Mouse (Mus musculus) ES-Bruce4 (cell line): ENCODE results near the gene Olfr827. TPM values are rescaled to one million over a fixed set of nuclear protein-coding genes. Genes with fewer than 3 reads are reported as not detected.

ENCODE experiments used
- H3K27ac ChIP-seq: 2 replicates; pipeline ENCODE4 v1.5.1; 2012; ENCODE audit warnings: low read length, inconsistent platforms; ENCODE audit not compliant: insufficient read depth
- H3K27me3 ChIP-seq: 2 replicates; pipeline ENCODE4 v1.6.1; 2012; ENCODE audit warnings: mild to moderate bottlenecking, low read length, inconsistent platforms; ENCODE audit not compliant: control insufficient read depth, poor library complexity, insufficient read depth, severe bottlenecking
- H3K36me3 ChIP-seq: 2 replicates; pipeline ENCODE4 v1.6.1; 2012; ENCODE audit warnings: inconsistent platforms, mild to moderate bottlenecking, low read length, moderate library complexity; ENCODE audit not compliant: control insufficient read depth, poor library complexity, insufficient read depth, severe bottlenecking
- H3K4me1 ChIP-seq: one replicate; pipeline ENCODE4 v1.8.1; 2011; ENCODE audit warnings: low read length; ENCODE audit not compliant: control insufficient read depth, insufficient read depth
- H3K4me3 ChIP-seq: 2 replicates; pipeline ENCODE4 v1.5.1; 2011; ENCODE audit warnings: low read depth, mild to moderate bottlenecking, low read length
- H3K9ac ChIP-seq: 2 replicates; pipeline ENCODE4 v1.6.1; 2012; ENCODE audit warnings: low read depth, mild to moderate bottlenecking, inconsistent platforms; ENCODE audit not compliant: poor library complexity, severe bottlenecking
- H3K9me3 ChIP-seq: replicated peaks from 2 replicates; pipeline ENCODE4 v1.6.1; 2012; ENCODE audit warnings: mild to moderate bottlenecking, low read length, inconsistent platforms; ENCODE audit not compliant: control insufficient read depth, poor library complexity, insufficient read depth, severe bottlenecking
- CTCF ChIP-seq: IDR thresholded peaks from one replicate; pipeline ENCODE4 v1.8.1; 2011; ENCODE audit warnings: low read depth, low read length
- EP300 ChIP-seq: IDR thresholded peaks from 2 replicates; pipeline ENCODE4 v1.6.1; 2011; ENCODE audit warnings: low read depth, low read length; ENCODE audit not compliant: insufficient read depth
- POLR2A ChIP-seq: IDR thresholded peaks from one replicate; pipeline ENCODE4 v1.8.1; 2011; ENCODE audit warnings: low read length; ENCODE audit not compliant: insufficient read depth
- polyA plus RNA-seq: library from polyadenylated mRNA; stranded (reverse); fragments of >200 nt; gene quantifications from 2 replicates; pipeline ENCODE4 v1.2.4, GENCODE M21; 2011; ENCODE audit warnings: low read depth; ENCODE audit not compliant: missing spikeins, insufficient read depth, insufficient read length

The Olfr827 gene
- polyA plus RNA-seq = not detected in 2 replicates

DNA sequence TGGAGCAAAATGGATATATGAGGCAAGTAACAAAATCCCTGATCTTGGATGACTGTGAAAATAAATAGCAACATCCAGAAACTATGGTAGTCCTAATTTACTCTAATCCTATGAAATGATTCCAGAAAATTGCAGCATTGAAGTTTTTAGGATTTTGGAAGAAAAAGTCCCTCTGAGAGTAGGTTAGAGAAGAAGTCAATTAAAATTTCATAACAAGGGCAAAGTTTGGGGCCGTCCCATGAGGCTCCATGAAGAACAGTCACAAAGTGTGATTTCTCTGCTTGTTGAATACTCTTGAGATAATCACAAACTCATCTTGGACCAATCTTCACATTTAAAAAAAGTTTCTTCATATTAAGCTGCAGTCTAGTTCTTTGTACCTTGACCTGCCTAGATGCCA is at the start of gene Olfr827:
Olfr827 (minus strand) TSS at position 101 of the 400 bp plus-strand sequence.
- H3K36me3 ChIP-seq = no peaks in the 10 kb centered on the region
- TF ChIP-seq CTCF (no peak), POLR2A (no peak), EP300 (no peak)
- H3K4me3 ChIP-seq = no peak within 1 kb of the TSS
- H3K27me3 ChIP-seq = no peaks in the 10 kb centered on the region
- H3K27ac ChIP-seq = no peak within 1 kb of the TSS
- H3K4me1 ChIP-seq = no peaks in the 10 kb centered on the region
- no peak within 1 kb of the TSS for H3K9ac ChIP-seq
- no peaks in the 10 kb centered on the region for H3K9me3 ChIP-seq

DNA sequence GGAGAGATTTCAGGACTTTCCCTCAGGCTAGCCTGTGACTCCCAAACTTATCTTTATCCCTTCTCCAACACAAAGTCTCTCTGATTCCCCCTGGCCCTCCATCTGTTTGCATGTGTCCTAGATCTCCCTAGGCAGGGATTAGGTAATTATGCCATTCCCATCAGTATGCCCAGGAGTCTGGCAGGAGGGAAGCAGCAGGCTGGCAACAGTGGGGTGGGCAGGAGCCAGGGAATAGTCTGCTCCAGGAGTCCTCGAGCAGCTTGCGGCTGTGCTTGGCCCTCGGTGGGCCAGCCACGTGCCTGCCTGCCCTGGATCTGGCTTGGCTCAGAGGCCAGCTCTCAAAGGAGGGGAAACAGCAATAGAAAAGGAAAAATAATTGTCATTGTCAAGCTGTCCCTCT is 49.0 kb upstream of the Olfr827 start:
- Histone ChIP-seq H3K9me3 (no peaks in the 10 kb centered on the region), H3K27me3 (no peaks in the 10 kb centered on the region), H3K4me1 (no peaks in the 10 kb centered on the region), H3K36me3 (no peaks in the 10 kb centered on the region), H3K4me3 (no peak overlapping the region), H3K9ac (no peak overlapping the region), H3K27ac (no peak overlapping the region)
- TF ChIP-seq POLR2A (no peak), CTCF (no peak), EP300 (no peak)

- TF ChIP-seq EP300 (no peak), POLR2A (no peak), CTCF (no peak)
- Histone ChIP-seq H3K9me3 (no peaks in the 10 kb centered on the region), H3K27ac (no peak overlapping the region)
These were observed 45.3 kb upstream of the Olfr827 start for GRCm38 (mm10) chr10:130259483-130259882.

DNA sequence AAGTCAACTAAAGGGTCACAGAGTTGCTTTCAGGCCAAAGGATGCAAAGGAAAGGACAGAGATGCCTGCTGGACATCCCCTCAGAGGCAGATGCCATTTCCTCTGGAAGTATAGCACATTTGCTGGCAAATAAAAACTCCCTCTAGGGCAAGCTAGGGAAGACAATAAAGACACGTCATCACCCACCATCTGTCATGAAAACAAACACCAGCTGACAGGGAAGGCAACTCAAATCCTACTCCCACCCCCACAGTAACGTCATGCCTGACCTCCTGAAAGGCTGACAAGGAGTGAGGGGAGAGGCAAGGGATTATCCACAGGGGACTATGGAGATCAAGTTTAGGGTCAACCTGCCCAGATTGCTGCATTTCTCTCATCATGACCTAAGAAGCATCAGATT is 30.1 kb upstream of the Olfr827 start:
- Histone ChIP-seq H3K9me3 (no peaks in the 10 kb centered on the region), H3K9ac (no peak overlapping the region), H3K36me3 (no peaks in the 10 kb centered on the region), H3K4me1 (no peaks in the 10 kb centered on the region), H3K27me3 (no peaks in the 10 kb centered on the region), H3K27ac (no peak overlapping the region), H3K4me3 (no peak overlapping the region)
- TF ChIP-seq CTCF (no peak), POLR2A (no peak), EP300 (no peak)

More at GRCm38 (mm10) chr10:130259483-130259882, 45.3 kb upstream of the Olfr827 start:
- Histone ChIP-seq H3K4me1 (no peaks in the 10 kb centered on the region), H3K9ac (no peak overlapping the region), H3K27me3 (no peaks in the 10 kb centered on the region), H3K36me3 (no peaks in the 10 kb centered on the region), H3K4me3 (no peak overlapping the region)

GRCm38 (mm10) chr10:130238318-130239209 is 24.4 kb upstream of the Olfr827 start:
- H3K9me3 ChIP-seq = no peaks in the 10 kb centered on the region
- no peak overlapping the region for H3K4me3 ChIP-seq
- no peak overlapping the region for H3K9ac ChIP-seq
- no peak for TF ChIP-seq CTCF
- TF ChIP-seq EP300 = no peak
- TF ChIP-seq POLR2A = no peak
- no peaks in the 10 kb centered on the region for H3K4me1 ChIP-seq
- no peak overlapping the region for H3K27ac ChIP-seq
- no peaks in the 10 kb centered on the region for H3K36me3 ChIP-seq
- no peaks in the 10 kb centered on the region for H3K27me3 ChIP-seq

GRCm38 (mm10) chr10:130234576-130234975 is 20.4 kb upstream of the Olfr827 start:
- Histone ChIP-seq H3K9ac (no peak overlapping the region), H3K27ac (no peak overlapping the region), H3K27me3 (no peaks in the 10 kb centered on the region), H3K9me3 (no peaks in the 10 kb centered on the region), H3K4me3 (no peak overlapping the region), H3K36me3 (no peaks in the 10 kb centered on the region), H3K4me1 (no peaks in the 10 kb centered on the region)
- TF ChIP-seq CTCF (no peak), POLR2A (no peak), EP300 (no peak)
